Mouse (Mus musculus) cortical plate, adult 2 months (tissue): ENCODE measurements at regions not wholly inside any gene's neighbourhood (a gene's known extent, or its start where the extent isn't known, plus 50 kb on each side); places are given as distances from the start of the nearest gene placed in this dataset.

Source experiments
- CTCF ChIP-seq: fragments of 200-500 bp; IDR thresholded peaks from 2 replicates; pipeline ENCODE4 v1.5.1; 2011; ENCODE audit warnings: mild to moderate bottlenecking, control low read depth, low read length; ENCODE audit not compliant: insufficient read depth; ENCODE audit errors: extremely low read depth
- POLR2A ChIP-seq: fragments of 200-500 bp; IDR thresholded peaks from 2 replicates; pipeline ENCODE4 v1.6.1; 2011; ENCODE audit warnings: mild to moderate bottlenecking, low read length, control low read depth; ENCODE audit not compliant: insufficient read depth; ENCODE audit errors: extremely low read depth

GRCm38 (mm10) chr2:45537722-45538121, 420.5 kb upstream of the Zeb2 start:
- TF ChIP-seq POLR2A (no peak), CTCF (no peak)
